Mouse (Mus musculus) layer of hippocampus, adult 6 months (tissue): ENCODE measurements around the gene Med19. TPM values are rescaled to one million over a fixed set of nuclear protein-coding genes. Genes with fewer than 3 reads are reported as not detected.

Experiments used
- long read RNA-seq, 2 experiments: library from polyadenylated mRNA; unstranded; transcript quantifications; one replicate each; pipeline ENCODE4 v2.0.0; 2019 to 2020
- polyA plus RNA-seq: library from polyadenylated mRNA; unstranded; fragments of <200 nt; fragmentation: Nextera tagmentation; gene quantifications from 2 replicates; pipeline ENCODE4 v1.2.3, GENCODE M21; 2021

Med19 gene
- 11.1 and 12.4 TPM in 2 replicates for polyA plus RNA-seq
- long read RNA-seq, experiment 1, transcript Med19-201 (5 exons, 2,059 nt): major isoform, 6 of 24 reads
- long read RNA-seq, experiment 1, partial matches to known transcripts: 13 of 24 reads
- long read RNA-seq, experiment 1, other reads (novel, unspliced or antisense): 5 of 24 reads
- long read RNA-seq, experiment 2, transcript Med19-201 (5 exons, 2,059 nt): major isoform, 92 of 97 reads
- long read RNA-seq, experiment 2, partial matches to known transcripts: 1 of 97 reads
- long read RNA-seq, experiment 2, other reads (novel, unspliced or antisense): 4 of 97 reads

DNA sequence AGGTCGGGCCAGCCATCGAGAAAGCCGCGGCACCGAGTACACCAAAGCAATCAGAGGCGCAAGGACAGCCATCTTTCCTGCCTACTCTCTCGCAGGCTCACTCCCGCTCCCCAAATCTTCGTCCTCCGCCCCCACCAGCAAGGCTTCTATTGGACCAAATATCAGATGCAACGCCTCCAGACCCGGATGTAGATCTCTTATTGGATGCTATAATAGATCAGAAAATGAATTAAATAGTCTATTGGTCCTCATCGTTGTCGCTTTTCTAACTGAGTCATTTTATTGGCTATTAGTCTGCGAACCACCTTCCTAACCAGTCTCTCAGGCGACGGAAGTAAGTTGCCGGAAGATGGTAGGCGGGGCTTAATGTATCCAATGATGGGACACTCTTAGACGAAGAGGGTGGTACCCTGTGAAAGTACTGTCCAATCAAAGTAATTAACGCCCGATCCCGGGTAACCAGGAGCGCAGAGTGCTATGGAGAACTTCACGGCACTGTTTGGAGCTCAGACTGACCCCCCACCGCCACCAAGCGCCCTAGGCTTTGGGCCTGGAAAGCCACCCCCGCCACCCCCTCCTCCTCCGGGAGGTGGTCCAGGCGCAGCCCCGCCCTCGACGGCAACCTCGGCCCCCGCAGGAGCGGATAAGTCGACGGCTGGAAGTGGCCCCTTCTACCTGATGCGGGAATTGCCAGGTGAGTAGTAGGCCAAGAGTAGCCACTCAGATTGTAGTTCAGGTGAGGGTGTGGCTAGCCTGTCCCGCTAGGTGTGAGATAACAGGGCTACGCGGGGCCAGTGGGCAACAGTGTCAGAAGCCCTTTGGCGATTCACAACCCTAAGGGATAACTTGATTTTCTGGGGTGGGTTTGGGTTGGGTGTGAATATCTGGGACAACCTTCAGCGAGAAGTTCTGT is at the start of gene Med19, which contains the start of gene Gm28635:
TSS of gene Med19 (plus strand) at position 435 of the 913 bp plus-strand sequence.
TSS of gene Gm28635 (minus strand) at position 74 of the 913 bp plus-strand sequence.

DNA sequence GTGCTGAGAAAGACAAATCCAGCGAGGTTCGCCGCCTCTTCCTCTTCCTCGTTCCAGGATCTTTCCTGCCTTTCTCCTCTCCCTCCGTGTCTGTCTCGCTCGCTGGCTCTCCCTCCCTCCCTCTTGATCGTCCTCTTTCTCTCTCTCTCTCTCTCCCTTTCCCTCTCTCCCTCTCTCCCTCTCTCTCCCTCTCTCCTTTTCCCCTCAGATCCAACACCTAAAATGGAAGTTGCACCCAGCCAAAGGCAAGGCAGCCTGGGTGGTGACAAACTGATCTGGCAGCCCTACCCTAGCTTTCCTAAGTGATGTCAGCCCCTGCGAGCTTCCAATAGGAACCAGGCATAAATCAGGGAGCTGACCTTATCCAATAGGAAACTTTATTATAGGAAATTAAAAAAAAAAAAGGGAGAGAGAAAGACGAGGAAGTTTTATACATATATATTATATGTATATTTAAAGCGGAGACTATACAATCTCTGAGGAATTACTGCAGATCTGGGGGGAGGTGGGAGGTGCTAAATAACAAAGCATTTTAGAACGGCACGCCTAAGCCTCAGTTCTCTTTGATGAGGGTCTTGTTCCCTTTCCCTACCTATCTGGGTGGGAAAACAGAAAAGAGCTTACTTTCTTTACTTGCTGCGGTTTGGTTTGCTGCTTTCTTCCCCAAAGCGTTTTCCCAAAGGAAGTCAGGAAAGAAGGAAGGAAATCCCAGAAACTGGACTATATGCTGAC is 27.6 kb upstream of the Med19 start, which contains the start of gene Ctnnd1:
TSS of gene Ctnnd1 (minus strand) at position 302 of the 732 bp plus-strand sequence.

DNA sequence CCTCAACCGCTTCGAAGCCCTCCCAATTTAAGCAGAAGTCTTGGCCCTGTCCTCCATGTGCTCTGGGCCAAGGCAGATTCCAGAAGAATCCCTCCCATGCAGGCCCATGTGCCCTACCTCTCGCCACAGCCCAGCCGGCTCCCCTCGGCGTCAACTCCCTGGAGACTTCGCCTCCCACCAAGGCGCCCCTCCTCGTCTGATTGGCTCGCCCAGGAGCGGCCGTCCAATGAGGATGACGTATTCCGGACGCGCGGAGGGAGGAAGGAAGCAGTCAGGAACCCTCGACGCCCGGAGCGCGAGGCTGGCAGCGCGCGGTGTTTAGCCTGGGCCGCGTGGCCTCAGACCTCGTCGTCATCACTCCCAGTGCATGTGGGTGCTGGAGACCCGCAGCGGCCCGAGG is 19.4 kb upstream of the Med19 start, which contains the start of gene Btbd18:
TSS of gene Btbd18 (plus strand) at position 274 of the 400 bp plus-strand sequence.

DNA sequence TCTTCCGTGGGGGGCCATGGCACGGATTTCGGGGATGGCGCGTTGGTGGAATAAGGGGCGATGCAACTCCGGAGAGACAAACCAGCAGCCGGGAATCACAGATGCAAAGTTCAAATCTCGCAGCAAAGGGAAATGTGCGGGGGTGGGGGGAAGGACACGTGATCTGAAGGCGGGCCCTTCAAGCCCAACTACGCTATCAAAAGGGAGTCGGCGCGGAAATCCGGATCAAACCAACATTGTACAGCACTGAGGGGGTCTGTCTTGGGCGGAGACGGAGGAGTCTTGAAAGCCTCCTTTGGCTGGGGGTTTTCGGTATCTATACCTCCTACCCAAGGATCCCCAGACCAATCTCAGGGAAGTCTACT is 7.7 kb upstream of the Med19 start, which contains the start of gene Selenoh:
TSS of gene Selenoh (minus strand) at position 202 of the 365 bp plus-strand sequence.

DNA sequence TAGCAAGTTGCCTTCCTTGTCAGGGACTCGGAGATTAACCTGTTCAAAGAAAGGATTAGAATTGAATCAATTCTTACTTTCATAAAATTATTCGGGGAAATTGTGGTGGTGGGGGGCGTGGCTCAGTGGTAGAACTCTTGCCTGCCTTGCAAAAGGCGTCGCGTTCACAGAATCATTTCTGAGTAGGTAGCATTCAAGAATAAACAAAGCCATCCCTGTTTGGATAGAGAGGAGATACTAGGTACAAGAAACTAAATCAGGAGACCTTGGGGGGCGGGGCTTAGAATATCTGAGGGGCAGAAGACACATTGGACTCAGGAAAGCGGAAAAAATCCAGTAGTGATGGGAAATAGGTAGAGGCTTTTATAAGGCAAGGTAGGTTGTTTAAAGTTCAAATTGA is 814 bp downstream of the Med19 start, which contains the start of gene Tmx2:
TSS of gene Tmx2 (minus strand) at position 125 of the 400 bp plus-strand sequence.

DNA sequence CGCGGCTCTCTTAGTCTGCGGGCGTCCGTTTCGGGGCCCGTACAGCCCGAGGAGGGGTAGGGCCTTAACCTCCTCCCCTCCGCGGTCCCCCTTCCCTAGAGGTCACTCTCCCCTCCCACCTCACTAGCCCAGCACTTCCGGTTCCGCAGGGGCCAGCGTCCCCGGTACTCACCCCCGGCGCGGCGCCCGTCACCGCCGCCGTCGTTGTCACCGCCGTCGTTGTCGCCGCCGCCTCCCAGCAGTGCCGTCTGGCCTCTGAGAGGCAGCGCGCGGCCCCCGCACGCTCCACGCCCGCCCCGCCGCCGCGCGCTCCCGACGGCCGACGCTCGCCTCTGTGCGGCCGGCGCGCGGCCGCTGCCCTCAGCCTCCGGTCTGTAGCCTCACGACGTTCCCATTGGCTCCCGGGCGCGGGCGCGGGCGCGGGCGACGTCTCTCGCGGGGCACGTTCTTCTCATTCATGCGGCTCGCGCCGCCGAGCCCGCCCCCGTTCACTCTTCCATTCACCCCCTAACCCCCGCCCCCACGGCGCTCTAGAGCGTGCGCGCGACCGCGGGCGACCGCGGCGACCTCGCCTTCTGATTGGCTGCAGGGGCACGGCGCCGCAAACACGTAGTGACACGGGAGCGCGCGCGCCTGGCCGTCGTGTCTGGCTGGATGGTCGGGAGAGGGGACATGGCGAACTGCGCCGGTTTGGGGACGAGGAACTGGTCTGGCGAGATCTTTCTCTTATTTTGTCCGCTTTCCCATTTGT is 36.8 kb downstream of the Med19 start, which contains the start of gene Zdhhc5:
TSS of gene Zdhhc5 (minus strand) at position 370 of the 751 bp plus-strand sequence.

DNA sequence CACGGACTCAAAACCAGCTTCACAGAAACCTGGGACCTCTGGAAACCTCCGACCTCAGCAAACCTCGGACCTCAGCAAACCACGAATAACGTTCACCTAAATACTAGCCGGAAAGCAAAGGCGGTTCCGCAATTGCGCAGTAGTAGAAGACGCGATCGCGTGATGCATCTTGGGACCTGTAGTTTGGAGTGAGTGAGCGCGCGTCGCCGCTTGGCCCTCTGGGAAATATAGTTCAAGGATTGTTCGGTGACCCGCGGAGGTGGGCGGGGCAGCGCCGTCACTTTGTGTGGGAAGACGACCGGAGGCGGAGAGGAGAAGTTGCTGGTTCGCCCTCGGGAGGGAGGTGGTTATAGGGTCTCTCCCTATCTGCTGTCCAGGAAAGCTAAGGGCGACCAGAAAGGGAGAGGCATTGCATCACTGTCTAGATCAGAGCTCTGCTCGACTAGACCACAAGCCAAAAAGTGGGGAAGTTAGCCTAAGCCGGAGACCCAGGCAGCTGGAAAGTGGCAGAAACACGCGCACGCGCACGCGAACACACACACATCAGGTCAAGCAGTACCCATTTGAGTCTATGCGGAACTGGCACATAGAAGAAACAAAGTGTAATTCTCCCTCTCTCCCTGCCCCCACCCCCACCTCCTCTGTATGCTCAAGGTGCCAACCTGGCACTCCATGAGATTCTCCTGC is 49.1 kb downstream of the Med19 start, which contains the start of gene Clp1:
TSS of gene Clp1 (minus strand) at position 179 of the 687 bp plus-strand sequence.

DNA sequence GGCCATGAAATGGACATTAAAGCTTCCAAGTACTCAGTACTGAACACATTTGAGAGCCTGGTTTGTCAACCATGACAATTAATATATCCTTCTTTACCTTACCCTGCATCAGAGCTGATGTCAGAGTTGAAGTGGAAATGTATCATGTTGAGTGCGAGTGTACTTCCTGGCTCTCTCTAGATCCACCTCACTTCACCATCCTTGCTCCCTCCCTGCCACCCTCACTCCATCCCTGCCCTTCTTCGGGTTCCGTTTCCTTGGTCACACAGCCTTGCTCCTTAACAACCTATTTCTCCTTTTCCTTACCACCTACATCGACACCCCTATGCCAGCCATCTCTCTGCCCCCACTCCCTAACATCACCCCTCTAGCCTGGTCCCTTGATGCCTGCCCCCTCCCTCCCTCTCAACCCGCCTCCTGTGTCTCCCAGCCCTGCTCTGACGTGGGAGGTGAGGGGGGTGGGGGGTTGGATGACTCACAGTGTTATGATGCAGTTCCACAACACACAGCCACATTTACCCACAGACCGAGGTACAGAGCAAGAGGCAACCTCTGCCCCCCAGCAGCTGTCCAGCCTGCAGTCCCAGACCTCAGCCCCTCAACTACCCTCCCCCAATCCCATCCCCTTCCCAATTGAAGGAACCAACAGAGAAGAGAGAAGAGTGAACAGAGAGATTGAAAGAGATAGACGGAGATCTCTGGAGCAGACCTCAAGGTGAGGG is 55.5 kb downstream of the Med19 start, which contains the start of gene Ypel4:
TSS of gene Ypel4 (plus strand) at position 480 of the 722 bp plus-strand sequence.

Other genes with a start within 250 kb of the Med19 start
- 1.9 and 2.7 TPM in 2 replicates for gene Tfpi, start 201.6 kb upstream of the Med19 start, polyA plus RNA-seq
- 5.5 and 5.8 TPM in 2 replicates for gene Ctnnd1, start 27.6 kb upstream of the Med19 start, polyA plus RNA-seq
- gene Btbd18, start 19.3 kb upstream of the Med19 start, polyA plus RNA-seq: not detected in 2 replicates
- gene Selenoh, start 7.6 kb upstream of the Med19 start, polyA plus RNA-seq: 85.4 and 90.3 TPM in 2 replicates
- not detected in 2 replicates for gene Gm28635, start 361 bp upstream of the Med19 start, polyA plus RNA-seq
- gene Tmx2, start 738 bp downstream of the Med19 start, polyA plus RNA-seq: 308 and 351 TPM in 2 replicates
- 3.6 and 5.0 TPM in 2 replicates for gene Zdhhc5, start 36.8 kb downstream of the Med19 start, polyA plus RNA-seq
- gene Clp1, start 48.9 kb downstream of the Med19 start, polyA plus RNA-seq: 10.0 and 11.4 TPM in 2 replicates
- 18.0 and 19.5 TPM in 2 replicates for gene Ypel4, start 55.7 kb downstream of the Med19 start, polyA plus RNA-seq
- 0.83 and 1.1 TPM in 2 replicates for gene Gm19426, start 65.3 kb downstream of the Med19 start, polyA plus RNA-seq
- gene Serping1, start 97.0 kb downstream of the Med19 start, polyA plus RNA-seq: 10.7 and 12.8 TPM in 2 replicates
- 6.6 and 8.4 TPM in 2 replicates for gene Ube2l6, start 120.4 kb downstream of the Med19 start, polyA plus RNA-seq
- not detected in 2 replicates for gene Smtnl1, start 144.2 kb downstream of the Med19 start, polyA plus RNA-seq
- gene Timm10, start 148.6 kb downstream of the Med19 start, polyA plus RNA-seq: 186 and 203 TPM in 2 replicates
- gene Slc43a1, start 160.4 kb downstream of the Med19 start, polyA plus RNA-seq: 0.05 and 0.08 TPM in 2 replicates
- gene Rtn4rl2, start 208.3 kb downstream of the Med19 start, polyA plus RNA-seq: 20.0 and 25.4 TPM in 2 replicates